Mouse (Mus musculus) limb, embryonic 12.5 days (tissue): ENCODE measurements around the gene Blm. TPM values are rescaled to one million over a fixed set of nuclear protein-coding genes. Genes with fewer than 3 reads are reported as not detected.

Source experiments
- ATAC-seq: fragments of 200-750 bp; cut with Nextera tagmentation; 2 replicates; pipeline ENCODE4 v1.8.0; 2017; ENCODE audit warnings: low read depth, moderate TSS enrichment; ENCODE audit not compliant: insufficient number of reproducible peaks, insufficient read depth, low FRiP score, low TSS enrichment
- H3K27ac ChIP-seq: fragments of 300-500 bp; sonication (generic); 2 replicates; pipeline ENCODE4 v1.5.1; 2016; ENCODE audit warnings: mild to moderate bottlenecking, moderate library complexity
- H3K27me3 ChIP-seq: fragments of 300-500 bp; sonication (generic); 2 replicates; pipeline ENCODE4 v1.6.1; 2016; ENCODE audit warnings: mild to moderate bottlenecking, moderate library complexity
- H3K36me3 ChIP-seq: fragments of 300-500 bp; sonication (generic); 2 replicates; pipeline ENCODE4 v1.6.1; 2016; ENCODE audit warnings: mild to moderate bottlenecking, moderate library complexity
- H3K4me1 ChIP-seq: fragments of 300-500 bp; sonication (generic); replicated peaks from 2 replicates; pipeline ENCODE4 v1.6.1; 2016
- H3K4me2 ChIP-seq: fragments of 300-500 bp; sonication (generic); 2 replicates; pipeline ENCODE4 v1.6.1; 2016; ENCODE audit warnings: mild to moderate bottlenecking, moderate library complexity
- H3K4me3 ChIP-seq: fragments of 300-500 bp; sonication (generic); replicated peaks from 2 replicates; pipeline ENCODE4 v1.5.1; 2016; ENCODE audit warnings: mild to moderate bottlenecking
- H3K9ac ChIP-seq: fragments of 300-500 bp; sonication (generic); replicated peaks from 2 replicates; pipeline ENCODE4 v1.6.1; 2016; ENCODE audit warnings: mild to moderate bottlenecking, moderate library complexity
- H3K9me3 ChIP-seq: fragments of 300-500 bp; sonication (generic); 2 replicates; pipeline ENCODE4 v1.6.1; 2016; ENCODE audit warnings: mild to moderate bottlenecking, moderate library complexity
- WGBS: fragments of 180-500 bp; shearing (Covaris S2); methylation state at CpG from one replicate; pipeline ENCODE4 v1.1.7; 2016; 5-methylcytosine and 5-hydroxymethylcytosine counted together
- polyA plus RNA-seq: library from polyadenylated mRNA; unstranded; fragments of >200 nt; fragmentation: Nextera tagmentation; extraction: Ambion mirVana; gene quantifications from 2 replicates; pipeline ENCODE4 v1.2.1, GENCODE M21; 2016

Gene Blm
- polyA plus RNA-seq: 42.1 and 45.3 TPM in 2 replicates

DNA sequence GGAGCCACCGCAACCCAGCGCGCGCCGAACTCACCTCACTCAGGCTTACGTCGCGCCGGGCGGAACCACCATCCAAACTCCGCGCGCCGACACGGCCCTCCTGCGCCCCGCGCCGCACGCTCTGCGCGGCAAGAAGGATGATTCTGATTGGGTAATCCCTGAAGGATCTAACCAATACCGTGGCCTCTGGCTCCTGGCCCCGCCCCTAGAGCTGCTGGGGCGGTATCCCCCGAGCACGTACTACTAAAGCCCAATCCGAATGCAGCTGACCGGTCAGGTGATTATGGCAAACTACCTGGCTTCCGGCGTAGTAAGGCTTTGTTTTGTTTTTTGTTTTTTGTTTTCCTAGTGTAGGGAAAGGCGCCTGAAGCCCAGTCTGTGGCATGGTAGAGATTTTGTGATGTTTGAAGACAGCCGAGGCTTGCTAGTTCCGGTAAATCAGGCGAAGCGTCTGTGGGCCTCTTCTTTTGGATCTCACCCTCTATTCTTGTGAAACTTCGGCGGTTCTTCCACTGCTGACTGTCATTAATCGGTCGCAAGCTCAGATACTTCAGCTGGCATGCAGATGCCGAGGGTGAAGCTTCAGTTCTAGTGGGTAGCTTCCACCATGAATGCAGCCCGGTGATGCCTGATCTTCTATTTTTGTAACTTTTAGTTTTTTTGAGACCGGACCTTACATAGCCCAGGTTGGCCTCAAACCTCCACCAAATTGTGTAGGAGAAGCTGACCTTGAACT lies at the start of gene Blm:
TSS of gene Blm (minus strand) at position 111 of the 736 bp plus-strand sequence.
- peak within 1 kb of the TSS; percentile 79 for H3K9ac ChIP-seq
- H3K27ac ChIP-seq: peak within 1 kb of the TSS; percentile 91
- WGBS: under 1% methylated on average over 43 of the region's 43 CpGs
- peak within 1 kb of the TSS; percentile 92 for H3K4me2 ChIP-seq
- peaks cover 8% of the 10 kb centered on the region for H3K4me1 ChIP-seq
- peak; percentile 100 for ATAC-seq
- H3K4me3 ChIP-seq: peak within 1 kb of the TSS; percentile 75
- no peaks in the 10 kb centered on the region for H3K9me3 ChIP-seq
- no peaks in the 10 kb centered on the region for H3K36me3 ChIP-seq
- H3K27me3 ChIP-seq: no peaks in the 10 kb centered on the region

DNA sequence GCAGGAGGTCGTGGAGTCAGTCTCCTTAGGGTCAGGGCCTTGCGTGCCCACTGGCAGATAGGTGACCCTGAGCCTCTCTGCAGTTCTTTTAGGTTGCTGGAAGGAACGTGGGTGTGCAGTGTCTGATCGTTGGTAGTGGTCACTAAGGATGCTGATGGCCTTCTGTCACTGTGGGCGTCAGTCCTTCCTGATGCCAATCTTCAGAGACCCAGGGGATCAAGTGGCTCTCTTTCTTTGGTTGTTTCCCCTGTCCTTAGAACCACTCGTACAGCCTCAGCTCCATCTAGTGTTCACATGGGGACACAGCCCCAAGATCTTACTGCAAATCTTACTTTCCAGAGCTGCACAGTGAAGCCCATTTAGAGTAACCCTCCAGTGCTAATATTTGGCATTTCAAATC lies 49.1 kb upstream of the Blm start:
- Histone ChIP-seq H3K9ac (no peak overlapping the region), H3K27ac (no peak overlapping the region), H3K4me3 (no peak overlapping the region), H3K9me3 (no peaks in the 10 kb centered on the region), H3K27me3 (0 out of 2 replicates have a peak, but pooled peaks cover 7% of the 10 kb centered on the region), H3K36me3 (peaks cover 7% of the 10 kb centered on the region), H3K4me2 (no peak overlapping the region), H3K4me1 (peaks cover 27% of the 10 kb centered on the region)
- ATAC-seq: no peak
- WGBS: 47% methylated on average over 6 of the region's 6 CpGs

DNA sequence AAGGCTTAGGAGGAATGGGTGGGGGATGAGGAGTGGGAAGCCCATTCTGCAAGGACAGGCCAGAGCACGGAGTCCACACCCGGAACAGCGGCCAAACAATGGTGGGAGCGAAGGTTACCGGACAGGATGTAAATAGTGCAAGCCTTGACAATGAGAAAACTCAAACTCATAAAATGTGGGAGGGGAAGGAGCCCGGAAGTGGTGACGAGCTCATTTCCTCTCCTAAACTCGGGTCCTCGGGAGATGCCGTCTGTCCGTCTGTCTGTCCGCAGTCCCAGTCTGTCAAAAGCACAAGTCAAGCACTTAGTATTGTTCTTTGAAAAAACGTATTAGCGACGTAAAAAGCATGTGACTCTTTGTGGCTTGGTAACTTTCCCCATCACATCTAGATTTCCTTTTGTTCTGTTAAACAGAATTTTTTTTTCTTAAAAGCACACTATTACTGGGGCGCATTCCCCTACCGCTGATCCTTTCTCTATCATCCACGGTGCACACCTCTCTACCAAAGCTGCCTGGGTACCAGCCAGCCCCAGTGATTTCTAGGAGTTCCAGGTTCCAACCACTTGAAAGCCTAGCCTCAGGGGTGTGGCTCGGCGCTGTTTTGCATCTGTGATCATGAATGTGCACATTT lies 48.0 kb upstream of the Blm start:
- Histone ChIP-seq H3K27ac (no peak overlapping the region), H3K4me2 (peak overlapping the region; percentile 27; the same call in 1 of the 2 replicates)

DNA sequence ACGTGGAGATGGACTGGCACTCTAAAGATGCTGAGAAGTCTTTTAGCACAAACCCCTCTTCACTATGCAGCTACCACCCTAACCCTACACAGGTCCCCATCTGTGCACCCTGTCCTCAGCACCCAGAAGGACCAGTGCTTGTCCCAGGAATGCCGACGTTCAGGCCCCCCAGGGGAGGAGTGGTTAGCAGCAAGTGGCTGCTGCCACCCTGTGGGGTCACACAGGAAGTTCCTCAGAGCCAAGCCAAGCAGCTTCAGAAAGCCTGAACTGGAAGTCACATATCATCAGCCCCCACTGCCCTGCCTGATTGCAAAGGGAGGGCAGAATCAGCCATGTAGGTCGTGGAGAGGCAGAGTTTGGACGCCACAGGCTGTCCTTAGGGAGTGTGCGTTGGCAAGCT lies 45.4 kb upstream of the Blm start:
- no peak overlapping the region for H3K4me2 ChIP-seq
- 31% methylated on average over 6 of the region's 6 CpGs for WGBS
- 0 out of 2 replicates have a peak, but pooled peaks cover 7% of the 10 kb centered on the region for H3K27me3 ChIP-seq
- H3K4me3 ChIP-seq: no peak overlapping the region
- no peaks in the 10 kb centered on the region for H3K36me3 ChIP-seq
- no peak overlapping the region for H3K9ac ChIP-seq
- H3K4me1 ChIP-seq: peaks cover 10% of the 10 kb centered on the region
- H3K27ac ChIP-seq: no peak overlapping the region
- ATAC-seq: no peak
- H3K9me3 ChIP-seq: no peaks in the 10 kb centered on the region

More for the DNA sequence above, 48.0 kb upstream of the Blm start:
- Histone ChIP-seq H3K4me3 (no peak overlapping the region), H3K9ac (no peak overlapping the region), H3K9me3 (no peaks in the 10 kb centered on the region), H3K27me3 (0 out of 2 replicates have a peak, but pooled peaks cover 7% of the 10 kb centered on the region), H3K4me1 (peaks cover 27% of the 10 kb centered on the region), H3K36me3 (no peaks in the 10 kb centered on the region)
- WGBS: 55% methylated on average over 20 of the region's 20 CpGs
- no peak for ATAC-seq

DNA sequence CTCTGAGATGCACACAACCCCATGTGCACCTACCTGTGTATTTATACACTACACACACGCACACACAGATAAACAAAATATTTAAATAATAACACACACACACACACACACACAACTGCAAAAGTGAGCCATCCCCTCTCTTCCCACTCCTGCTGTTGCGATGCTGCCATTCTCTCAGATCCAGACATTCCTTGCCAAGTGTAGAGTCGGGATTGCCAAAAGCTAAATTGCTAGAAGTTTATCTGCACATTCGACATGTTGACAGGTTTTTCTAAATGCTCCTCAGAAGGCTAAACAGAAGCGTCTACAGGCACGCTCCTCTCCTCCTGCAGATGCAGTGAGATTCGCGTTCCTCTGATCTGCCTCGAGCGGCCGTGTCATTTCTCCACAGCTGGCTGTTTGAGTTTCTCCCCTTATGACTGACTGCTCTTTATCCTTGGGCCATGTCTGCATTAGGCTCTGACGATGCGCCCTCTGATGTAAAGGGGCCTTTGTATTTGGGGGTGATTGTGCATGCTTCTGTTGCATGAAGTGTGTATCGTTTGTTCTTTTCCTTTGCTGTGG lies 42.6 kb upstream of the Blm start:
- 64% methylated on average over 14 of the region's 14 CpGs for WGBS
- Histone ChIP-seq H3K4me3 (no peak overlapping the region), H3K9me3 (no peaks in the 10 kb centered on the region), H3K36me3 (no peaks in the 10 kb centered on the region), H3K4me1 (peaks cover 5% of the 10 kb centered on the region; the same call in 1 of the 2 replicates), H3K4me2 (no peak overlapping the region), H3K27ac (no peak overlapping the region), H3K9ac (no peak overlapping the region), H3K27me3 (0 out of 2 replicates have a peak, but pooled peaks cover 10% of the 10 kb centered on the region)
- no peak for ATAC-seq

DNA sequence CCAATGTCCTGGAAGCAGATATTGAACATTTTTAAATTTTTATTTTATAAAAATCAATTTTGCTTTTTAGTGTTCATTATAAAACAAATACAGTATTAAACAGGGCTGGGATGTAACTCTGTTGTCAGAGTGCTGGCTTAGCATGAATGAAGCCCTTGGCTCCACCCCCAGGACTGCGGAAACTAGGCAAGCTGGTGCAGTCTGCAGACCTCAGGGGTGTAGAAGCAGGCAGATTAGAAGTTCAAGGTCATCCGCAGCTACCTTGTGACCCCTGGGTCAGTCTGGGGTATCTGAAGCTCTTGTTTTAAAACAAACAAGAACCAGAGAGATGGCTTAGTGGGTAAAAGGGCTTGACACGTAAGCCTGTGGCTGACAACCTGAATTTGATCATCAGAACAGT lies 41.7 kb upstream of the Blm start:
- no peak overlapping the region for H3K4me2 ChIP-seq
- no peak for ATAC-seq
- 0 out of 2 replicates have a peak, but pooled peaks cover 10% of the 10 kb centered on the region for H3K27me3 ChIP-seq
- no peaks in the 10 kb centered on the region for H3K9me3 ChIP-seq
- no peak overlapping the region for H3K4me3 ChIP-seq
- H3K27ac ChIP-seq: no peak overlapping the region
- H3K36me3 ChIP-seq: no peaks in the 10 kb centered on the region
- WGBS: 69% methylated on average over 3 of the region's 3 CpGs
- H3K9ac ChIP-seq: no peak overlapping the region
- H3K4me1 ChIP-seq: peaks cover 5% of the 10 kb centered on the region; the same call in 1 of the 2 replicates

DNA sequence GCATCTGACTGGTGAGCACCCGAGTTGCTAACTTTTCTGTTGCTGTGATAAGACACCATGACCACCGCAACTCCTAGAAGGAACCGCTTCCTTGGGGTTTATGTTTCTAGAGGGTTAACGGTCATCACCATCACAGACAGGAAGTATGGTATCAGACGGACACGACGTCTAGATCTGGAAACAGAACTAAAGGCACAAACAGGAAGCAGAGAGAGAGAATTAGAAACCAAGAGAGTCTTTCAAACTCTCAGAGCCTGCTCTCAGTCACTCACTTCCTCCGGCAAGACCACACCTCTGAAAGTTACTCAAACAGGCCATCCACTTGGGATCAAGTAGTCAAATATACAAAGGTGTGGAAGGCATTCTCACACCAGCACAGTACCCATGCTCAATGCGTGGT lies 40.8 kb upstream of the Blm start:
- 80% methylated on average over 9 of the region's 9 CpGs for WGBS
- no peaks in the 10 kb centered on the region for H3K9me3 ChIP-seq
- no peak overlapping the region for H3K27ac ChIP-seq
- H3K36me3 ChIP-seq: no peaks in the 10 kb centered on the region
- no peak overlapping the region for H3K4me3 ChIP-seq
- no peak overlapping the region for H3K4me2 ChIP-seq
- peaks cover 5% of the 10 kb centered on the region; the same call in 1 of the 2 replicates for H3K4me1 ChIP-seq
- H3K27me3 ChIP-seq: 0 out of 2 replicates have a peak, but pooled peaks cover 10% of the 10 kb centered on the region
- no peak for ATAC-seq
- H3K9ac ChIP-seq: no peak overlapping the region

DNA sequence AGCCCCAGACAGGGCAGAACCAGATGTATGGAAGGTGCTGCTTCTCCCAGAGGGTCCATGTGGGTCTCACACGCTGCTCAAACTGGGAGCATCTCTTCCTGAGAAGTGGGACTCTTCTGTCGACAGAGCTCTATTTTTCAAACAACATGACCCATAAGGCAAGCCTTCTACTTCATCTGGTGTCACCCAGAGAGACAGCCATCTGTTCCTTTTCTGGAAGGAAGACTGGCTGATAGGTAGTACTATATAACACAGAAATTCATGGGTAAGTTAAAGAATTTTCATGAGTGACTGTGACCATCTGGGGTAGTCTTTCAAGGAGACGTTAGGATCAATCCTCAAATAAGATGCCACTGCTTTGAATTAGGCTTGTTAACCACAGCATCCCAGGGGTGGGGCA lies 38.2 kb upstream of the Blm start:
- ATAC-seq: no peak
- 57% methylated on average over 3 of the region's 3 CpGs for WGBS
- Histone ChIP-seq H3K9ac (no peak overlapping the region), H3K36me3 (no peaks in the 10 kb centered on the region), H3K4me2 (no peak overlapping the region), H3K4me1 (no peaks in the 10 kb centered on the region), H3K27ac (no peak overlapping the region), H3K4me3 (no peak overlapping the region), H3K9me3 (no peaks in the 10 kb centered on the region), H3K27me3 (0 out of 2 replicates have a peak, but pooled peaks cover 4% of the 10 kb centered on the region)

DNA sequence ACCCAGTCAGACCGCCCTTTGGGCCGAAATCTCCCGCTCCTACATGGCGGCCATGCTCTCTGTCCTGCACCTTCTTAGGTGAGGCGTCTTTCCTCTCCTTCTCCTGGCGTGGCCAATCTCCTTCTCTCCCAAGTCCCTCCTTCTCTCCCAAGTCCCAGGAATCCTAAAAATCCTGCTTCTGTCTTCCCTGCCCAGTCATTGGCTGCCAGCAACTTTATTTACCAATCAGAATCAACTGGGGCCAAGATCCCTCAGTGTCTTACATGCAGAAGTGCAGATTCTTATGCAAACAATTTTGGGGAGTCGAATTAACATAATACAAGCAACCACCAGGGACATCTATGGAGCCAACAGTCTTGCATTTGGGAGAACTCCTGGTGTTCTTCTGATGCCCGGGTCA lies 33.1 kb upstream of the Blm start:
- Histone ChIP-seq H3K4me2 (no peak overlapping the region), H3K36me3 (no peaks in the 10 kb centered on the region), H3K9me3 (no peaks in the 10 kb centered on the region), H3K4me3 (no peak overlapping the region), H3K27me3 (no peaks in the 10 kb centered on the region), H3K4me1 (no peaks in the 10 kb centered on the region), H3K27ac (no peak overlapping the region), H3K9ac (no peak overlapping the region)
- no peak for ATAC-seq
- WGBS: 83% methylated on average over 8 of the region's 8 CpGs

DNA sequence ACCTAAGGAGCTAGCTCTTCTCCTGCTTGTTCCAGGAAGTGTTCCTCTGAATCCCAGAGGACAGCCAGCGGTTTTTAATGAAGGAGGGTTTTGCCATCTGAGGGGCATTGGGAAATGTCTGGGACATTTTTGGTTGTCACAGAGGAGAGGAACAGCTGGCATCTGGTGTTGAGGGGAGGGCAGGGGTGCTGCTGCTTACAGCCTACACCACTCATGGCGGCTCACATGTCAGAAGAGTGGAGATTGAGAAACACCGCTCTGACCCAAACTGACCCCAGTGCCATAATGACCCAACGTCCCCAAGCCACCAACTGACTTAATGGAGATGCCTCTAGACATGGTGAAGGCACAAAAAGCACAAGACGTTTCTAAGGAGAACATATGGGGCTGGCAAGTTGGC lies 27.0 kb upstream of the Blm start:
- H3K4me2 ChIP-seq: no peak overlapping the region
- no peak overlapping the region for H3K4me3 ChIP-seq
- H3K27me3 ChIP-seq: no peaks in the 10 kb centered on the region
- WGBS: 63% methylated on average over 5 of the region's 5 CpGs
- H3K9me3 ChIP-seq: no peaks in the 10 kb centered on the region
- no peak overlapping the region for H3K27ac ChIP-seq
- ATAC-seq: no peak
- H3K36me3 ChIP-seq: no peaks in the 10 kb centered on the region
- peaks cover 14% of the 10 kb centered on the region for H3K4me1 ChIP-seq
- no peak overlapping the region for H3K9ac ChIP-seq

DNA sequence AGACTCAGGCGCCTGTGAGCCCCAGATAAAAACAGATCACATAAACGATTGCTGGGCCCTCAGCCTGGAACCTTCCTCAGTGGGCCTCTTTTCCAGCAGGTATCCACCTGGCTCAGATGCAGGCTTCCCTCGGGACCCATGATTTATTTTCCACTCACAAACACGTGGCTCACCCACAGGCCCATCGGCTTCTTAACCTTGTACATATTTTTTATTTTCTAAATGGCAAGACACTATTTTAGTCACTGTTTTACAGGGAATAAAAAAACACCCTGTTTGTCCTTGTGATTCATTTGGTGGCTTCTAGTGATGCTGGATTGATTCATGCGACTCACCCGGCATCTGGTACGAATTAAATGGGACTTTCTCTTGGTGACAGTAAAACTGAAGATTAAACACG lies 26.4 kb upstream of the Blm start:
- WGBS: 43% methylated on average over 9 of the region's 9 CpGs
- Histone ChIP-seq H3K4me2 (no peak overlapping the region), H3K27me3 (no peaks in the 10 kb centered on the region), H3K9ac (no peak overlapping the region), H3K36me3 (no peaks in the 10 kb centered on the region), H3K4me3 (no peak overlapping the region), H3K27ac (no peak overlapping the region), H3K4me1 (peaks cover 14% of the 10 kb centered on the region), H3K9me3 (no peaks in the 10 kb centered on the region)
- no peak for ATAC-seq
